Mouse (Mus musculus) midbrain, embryonic 12.5 days (tissue): ENCODE measurements around the gene Gal3st3. TPM values are rescaled to one million over a fixed set of nuclear protein-coding genes. Genes with fewer than 3 reads are reported as not detected.
A peak's percentile ranks its signal among the peaks of the same experiment; 100 is the strongest.

Experiments used
- ATAC-seq: fragments of 200-750 bp; cut with Nextera tagmentation; 2 replicates; pipeline ENCODE4 v1.8.0; 2017; ENCODE audit warnings: low read depth, moderate TSS enrichment, moderate library complexity; ENCODE audit not compliant: low FRiP score
- H3K27ac ChIP-seq: fragments of 300-500 bp; sonication (generic); replicated peaks from 2 replicates; pipeline ENCODE4 v1.5.1; 2016; ENCODE audit warnings: mild to moderate bottlenecking
- H3K27me3 ChIP-seq: fragments of 300-500 bp; sonication (generic); 2 replicates; pipeline ENCODE4 v1.6.1; 2016; ENCODE audit warnings: mild to moderate bottlenecking
- H3K36me3 ChIP-seq: fragments of 300-500 bp; sonication (generic); 2 replicates; pipeline ENCODE4 v1.6.1; 2016
- H3K4me1 ChIP-seq: fragments of 300-500 bp; sonication (generic); 2 replicates; pipeline ENCODE4 v1.6.1; 2016
- H3K4me2 ChIP-seq: fragments of 300-500 bp; sonication (generic); replicated peaks from 2 replicates; pipeline ENCODE4 v1.6.1; 2016; ENCODE audit warnings: mild to moderate bottlenecking, moderate library complexity
- H3K4me3 ChIP-seq: fragments of 300-500 bp; sonication (generic); 2 replicates; pipeline ENCODE4 v1.5.1; 2016; ENCODE audit warnings: mild to moderate bottlenecking
- H3K9ac ChIP-seq: fragments of 300-500 bp; sonication (generic); replicated peaks from 2 replicates; pipeline ENCODE4 v1.6.1; 2016; ENCODE audit warnings: mild to moderate bottlenecking, moderate library complexity
- H3K9me3 ChIP-seq: fragments of 300-500 bp; sonication (generic); 2 replicates; pipeline ENCODE4 v1.6.1; 2016; ENCODE audit warnings: mild to moderate bottlenecking
- WGBS: fragments of 180-500 bp; shearing (Covaris S2); methylation state at CpG from one replicate; pipeline ENCODE4 v1.1.7; 2016; 5-methylcytosine and 5-hydroxymethylcytosine counted together
- polyA plus RNA-seq: library from polyadenylated mRNA; unstranded; fragments of >200 nt; fragmentation: Nextera tagmentation; extraction: Ambion mirVana; gene quantifications from 2 replicates; pipeline ENCODE4 v1.2.1, GENCODE M21; 2016

Gene Gal3st3
- polyA plus RNA-seq: 20.4 and 24.1 TPM in 2 replicates

GRCm38 (mm10) chr19:5297903-5298800 lies at the start of gene Gal3st3:
TSS of gene Gal3st3 (plus strand) at chr19:5298331.
- H3K9ac ChIP-seq: peak within 1 kb of the TSS; percentile 91
- H3K4me1 ChIP-seq: peaks cover 36% of the 10 kb centered on the region
- peak within 1 kb of the TSS; percentile 78 for H3K4me2 ChIP-seq
- no peaks in the 10 kb centered on the region for H3K27me3 ChIP-seq
- H3K9me3 ChIP-seq: no peaks in the 10 kb centered on the region
- H3K4me3 ChIP-seq: peak within 1 kb of the TSS; percentile 64
- 6% methylated on average over 30 of the region's 32 CpGs for WGBS
- peak within 1 kb of the TSS; percentile 86 for H3K27ac ChIP-seq
- peaks cover 13% of the 10 kb centered on the region for H3K36me3 ChIP-seq
- peak; percentile 69 for ATAC-seq

- no peak overlapping the region for H3K27ac ChIP-seq
- H3K4me2 ChIP-seq: no peak overlapping the region
- H3K4me3 ChIP-seq: no peak overlapping the region
- H3K27me3 ChIP-seq: no peaks in the 10 kb centered on the region
- H3K9me3 ChIP-seq: no peaks in the 10 kb centered on the region
- H3K4me1 ChIP-seq: no peaks in the 10 kb centered on the region
- H3K9ac ChIP-seq: no peak overlapping the region
- WGBS: 72% methylated on average over 3 of the region's 3 CpGs
- ATAC-seq: no peak
- H3K36me3 ChIP-seq: no peaks in the 10 kb centered on the region
Measured at GRCm38 (mm10) chr19:5257140-5257539, 41.0 kb upstream of the Gal3st3 start.

GRCm38 (mm10) chr19:5267015-5267414 lies 31.1 kb upstream of the Gal3st3 start:
- no peak overlapping the region for H3K9ac ChIP-seq
- ATAC-seq: no peak
- no peak overlapping the region for H3K4me3 ChIP-seq
- no peaks in the 10 kb centered on the region for H3K36me3 ChIP-seq
- no peak overlapping the region for H3K27ac ChIP-seq
- peaks cover 20% of the 10 kb centered on the region for H3K4me1 ChIP-seq
- H3K4me2 ChIP-seq: no peak overlapping the region
- 95% methylated on average over 5 of the region's 5 CpGs for WGBS
- no peaks in the 10 kb centered on the region for H3K27me3 ChIP-seq
- no peaks in the 10 kb centered on the region for H3K9me3 ChIP-seq

- no peak for ATAC-seq
- H3K4me1 ChIP-seq: peaks cover 25% of the 10 kb centered on the region
- no peaks in the 10 kb centered on the region for H3K9me3 ChIP-seq
- H3K27me3 ChIP-seq: no peaks in the 10 kb centered on the region
- no peaks in the 10 kb centered on the region for H3K36me3 ChIP-seq
- H3K27ac ChIP-seq: no peak overlapping the region
- H3K4me2 ChIP-seq: no peak overlapping the region
- no peak overlapping the region for H3K9ac ChIP-seq
- no peak overlapping the region for H3K4me3 ChIP-seq
Measured at GRCm38 (mm10) chr19:5268017-5268416, 30.1 kb upstream of the Gal3st3 start.

- no peak for ATAC-seq
Measured at GRCm38 (mm10) chr19:5268875-5269274, 29.3 kb upstream of the Gal3st3 start.

GRCm38 (mm10) chr19:5269392-5269791 lies 28.7 kb upstream of the Gal3st3 start:
- no peak overlapping the region for H3K4me3 ChIP-seq
- H3K4me1 ChIP-seq: peaks cover 33% of the 10 kb centered on the region
- H3K36me3 ChIP-seq: peaks cover 8% of the 10 kb centered on the region
- 91% methylated on average over 5 of the region's 5 CpGs for WGBS
- H3K4me2 ChIP-seq: no peak overlapping the region
- H3K9me3 ChIP-seq: no peaks in the 10 kb centered on the region
- ATAC-seq: no peak
- no peak overlapping the region for H3K27ac ChIP-seq
- no peak overlapping the region for H3K9ac ChIP-seq
- no peaks in the 10 kb centered on the region for H3K27me3 ChIP-seq

More at GRCm38 (mm10) chr19:5268875-5269274, 29.3 kb upstream of the Gal3st3 start:
- Histone ChIP-seq H3K27me3 (no peaks in the 10 kb centered on the region), H3K36me3 (peaks cover 3% of the 10 kb centered on the region), H3K27ac (no peak overlapping the region), H3K4me1 (peaks cover 32% of the 10 kb centered on the region), H3K4me2 (no peak overlapping the region), H3K9me3 (no peaks in the 10 kb centered on the region), H3K9ac (no peak overlapping the region), H3K4me3 (no peak overlapping the region)
- WGBS: 87% methylated on average over 3 of the region's 3 CpGs

- H3K4me3 ChIP-seq: peak overlapping the region; percentile 94; the same call in 1 of the 2 replicates
- WGBS: 39% methylated on average over 1 of the region's 1 CpGs
- peak overlapping the region; percentile 89 for H3K4me2 ChIP-seq
- no peak overlapping the region for H3K27ac ChIP-seq
- H3K36me3 ChIP-seq: peaks cover 28% of the 10 kb centered on the region
- no peak for ATAC-seq
- no peaks in the 10 kb centered on the region for H3K9me3 ChIP-seq
- H3K9ac ChIP-seq: no peak overlapping the region
- peaks cover 33% of the 10 kb centered on the region for H3K4me1 ChIP-seq
- no peaks in the 10 kb centered on the region for H3K27me3 ChIP-seq
Measured at GRCm38 (mm10) chr19:5271430-5271829, 26.7 kb upstream of the Gal3st3 start.

- H3K4me1 ChIP-seq: peaks cover 33% of the 10 kb centered on the region
- H3K4me2 ChIP-seq: peak overlapping the region; percentile 89
- WGBS: 1% methylated on average over 27 of the region's 30 CpGs
- ATAC-seq: peak; percentile 61
- H3K4me3 ChIP-seq: peak overlapping the region; percentile 94
- peaks cover 35% of the 10 kb centered on the region for H3K36me3 ChIP-seq
- peak overlapping the region; percentile 89 for H3K27ac ChIP-seq
- H3K9me3 ChIP-seq: no peaks in the 10 kb centered on the region
- H3K27me3 ChIP-seq: no peaks in the 10 kb centered on the region
- peak overlapping the region; percentile 94 for H3K9ac ChIP-seq
Measured at GRCm38 (mm10) chr19:5272326-5272795, 25.8 kb upstream of the Gal3st3 start.

GRCm38 (mm10) chr19:5272801-5273733 lies 25.1 kb upstream of the Gal3st3 start, which contains the start of gene Pacs1:
TSS of gene Pacs1 (minus strand) at chr19:5273119.
- Histone ChIP-seq H3K27me3 (no peaks in the 10 kb centered on the region), H3K4me1 (peaks cover 33% of the 10 kb centered on the region), H3K27ac (peak within 1 kb of the TSS; percentile 89), H3K4me2 (peak within 1 kb of the TSS; percentile 89), H3K9ac (peak within 1 kb of the TSS; percentile 94), H3K4me3 (peak within 1 kb of the TSS; percentile 94), H3K9me3 (no peaks in the 10 kb centered on the region), H3K36me3 (peaks cover 42% of the 10 kb centered on the region)
- WGBS: under 1% methylated on average over 74 of the region's 97 CpGs
- ATAC-seq: peak; percentile 89

GRCm38 (mm10) chr19:5273916-5274315 lies 24.2 kb upstream of the Gal3st3 start:
- peak overlapping the region; percentile 89 for H3K27ac ChIP-seq
- H3K4me2 ChIP-seq: peak overlapping the region; percentile 89; the same call in 1 of the 2 replicates
- WGBS: 78% methylated on average over 4 of the region's 4 CpGs
- peaks cover 51% of the 10 kb centered on the region for H3K36me3 ChIP-seq
- H3K9ac ChIP-seq: no peak overlapping the region; the same call in 1 of the 2 replicates
- no peak overlapping the region for H3K4me3 ChIP-seq
- no peaks in the 10 kb centered on the region for H3K27me3 ChIP-seq
- ATAC-seq: no peak
- H3K4me1 ChIP-seq: peaks cover 33% of the 10 kb centered on the region
- H3K9me3 ChIP-seq: no peaks in the 10 kb centered on the region

- Histone ChIP-seq H3K27ac (0 out of 2 replicates have a peak overlapping the region, but pooled peaks have one; percentile 30), H3K36me3 (peaks cover 58% of the 10 kb centered on the region), H3K9me3 (no peaks in the 10 kb centered on the region), H3K9ac (no peak overlapping the region; the same call in 1 of the 2 replicates), H3K4me1 (peaks cover 31% of the 10 kb centered on the region), H3K4me3 (no peak overlapping the region), H3K27me3 (no peaks in the 10 kb centered on the region), H3K4me2 (no peak overlapping the region)
- 93% methylated on average over 13 of the region's 13 CpGs for WGBS
- ATAC-seq: no peak
Measured at GRCm38 (mm10) chr19:5274641-5275040, 23.5 kb upstream of the Gal3st3 start.
